Mouse (Mus musculus): ENCODE data around the gene Btbd9. TPM values are rescaled to one million over a fixed set of nuclear protein-coding genes. Genes with fewer than 3 reads are reported as not detected.

The Btbd9 gene
- total and polyA plus RNA-seq, 3 experiments, result 24.7 to 33.8 TPM; not detected in 1

DNA sequence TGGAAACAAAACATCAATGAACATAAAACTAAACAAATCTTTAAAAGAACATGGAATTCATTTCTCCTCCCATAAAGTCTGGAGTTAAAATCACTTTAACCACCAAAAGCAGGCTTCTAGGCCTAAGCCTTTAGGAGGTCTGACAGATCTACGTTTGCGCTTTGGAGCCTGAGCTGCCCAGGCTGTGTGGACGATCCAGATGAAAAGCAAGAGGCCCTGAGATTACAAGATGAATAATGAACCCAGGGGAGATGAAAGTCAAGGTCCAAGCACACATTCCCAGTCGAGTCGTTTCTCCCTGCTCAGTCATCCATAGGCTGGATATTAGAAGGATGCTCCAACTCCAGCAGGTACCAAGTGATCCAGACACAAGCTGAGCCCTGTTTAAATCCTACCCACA, 39.6 kb downstream of the Btbd9 start:
- Histone ChIP-seq H3K79me2 (ENCODE audit: control insufficient read depth, insufficient read depth, low read length, poor library complexity) (no peaks in the 10 kb centered on the region; the same call in 1 of the 2 replicates), H3K9me3 (replicated peaks; ENCODE audit: insufficient read depth, low read length) (no peaks in the 10 kb centered on the region), H3K36me3 (ENCODE audit: control insufficient read depth in 1 of 2, insufficient read depth in 2 of 2, low read length in 2 of 2) (no peaks in the 10 kb centered on the region), H3K27ac (ENCODE audit: control insufficient read depth, low read depth, low read length) (no peak overlapping the region), H3K27me3 (ENCODE audit: control insufficient read depth in 1 of 2, insufficient read depth in 2 of 2, low read length in 2 of 2) (no peaks in the 10 kb centered on the region), H3K4me3 (ENCODE audit: control insufficient read depth in 1 of 2, insufficient read depth in 1 of 2, low read depth in 2 of 2, low read length in 2 of 2) (no peak overlapping the region), H3K9ac (ENCODE audit: control insufficient read depth, low read depth, low read length, poor library complexity, severe bottlenecking) (no peak overlapping the region), H3K4me1 (ENCODE audit: control insufficient read depth in 1 of 2, insufficient read depth in 2 of 2, low read length in 2 of 2) (no peaks in the 10 kb centered on the region)
- DNase-seq (ENCODE audit: low read depth, low spot score), result no peak
- TF ChIP-seq ETS1 (IDR thresholded peaks at IDR 0.05; ENCODE audit: low read depth, low read length) (no peak), BHLHE40 (IDR thresholded peaks at IDR 0.05; ENCODE audit: borderline replicate concordance, low read depth, low read length) (no peak), UBTF (IDR thresholded peaks at IDR 0.05; ENCODE audit: borderline replicate concordance, insufficient read depth, low read depth, low read length) (no peak), HCFC1 (IDR thresholded peaks at IDR 0.05; ENCODE audit: low read depth, low read length) (no peak), ZMIZ1 (IDR thresholded peaks at IDR 0.05; ENCODE audit: low read depth, low read length) (no peak), NRF1 (IDR thresholded peaks at IDR 0.05; ENCODE audit: insufficient read depth, low read depth, low read length, poor library complexity, severe bottlenecking) (no peak), EP300 (IDR thresholded peaks at IDR 0.05; ENCODE audit: low read depth in 1 of 2, low read length in 2 of 2) (no peak), MYC (IDR thresholded peaks at IDR 0.05; ENCODE audit: low read depth, low read length) (no peak), POLR2AphosphoS2 (IDR thresholded peaks at IDR 0.05; ENCODE audit: low read length) (no peak), MAZ (IDR thresholded peaks at IDR 0.05; ENCODE audit: low read depth, low read length) (no peak), POLR2AphosphoS5 (IDR thresholded peaks at IDR 0.05; ENCODE audit: borderline replicate concordance, low read depth, low read length) (no peak), SMC3 (IDR thresholded peaks at IDR 0.05; ENCODE audit: low read depth, low read length) (no peak), TAL1 (IDR thresholded peaks at IDR 0.05; ENCODE audit: low read length) (no peak)

DNA sequence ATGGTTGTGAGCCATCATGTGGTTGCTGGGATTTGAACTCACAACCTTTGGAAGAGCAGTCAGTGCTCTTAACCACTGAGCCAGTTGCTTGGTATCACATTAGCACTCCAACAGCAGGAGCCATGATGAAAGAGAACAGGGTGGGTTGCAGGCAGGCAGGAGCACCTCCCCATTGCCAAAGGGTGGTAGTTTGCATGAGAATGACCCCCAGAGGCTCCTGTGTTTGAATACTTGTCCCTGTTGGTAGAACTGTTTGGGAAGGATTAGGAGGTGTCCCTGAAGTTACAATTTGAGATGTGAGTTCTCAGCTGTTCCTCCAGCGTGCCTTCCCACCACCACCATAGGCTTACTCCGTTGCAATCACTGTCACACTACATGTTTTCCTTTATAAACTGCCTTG, 43.2 kb downstream of the Btbd9 start:
- Histone ChIP-seq H3K79me2 (ENCODE audit: control insufficient read depth, insufficient read depth, low read length, poor library complexity) (no peaks in the 10 kb centered on the region), H3K4me1 (ENCODE audit: control insufficient read depth in 1 of 2, insufficient read depth in 2 of 2, low read length in 2 of 2) (no peaks in the 10 kb centered on the region), H3K36me3 (ENCODE audit: control insufficient read depth in 1 of 2, insufficient read depth in 2 of 2, low read length in 2 of 2) (no peaks in the 10 kb centered on the region), H3K27me3 (ENCODE audit: control insufficient read depth in 1 of 2, insufficient read depth in 2 of 2, low read length in 2 of 2) (no peaks in the 10 kb centered on the region), H3K4me3 (ENCODE audit: control insufficient read depth in 1 of 2, insufficient read depth in 1 of 2, low read depth in 2 of 2, low read length in 2 of 2) (no peak overlapping the region), H3K27ac (ENCODE audit: control insufficient read depth, low read depth, low read length) (no peak overlapping the region), H3K9ac (ENCODE audit: control insufficient read depth, low read depth, low read length, poor library complexity, severe bottlenecking) (no peak overlapping the region), H3K9me3 (replicated peaks; ENCODE audit: insufficient read depth, low read length) (no peaks in the 10 kb centered on the region)
- no peak for TF ChIP-seq CHD1 (IDR thresholded peaks at IDR 0.05; ENCODE audit: low read depth, low read length)
- TF ChIP-seq NRF1 (IDR thresholded peaks at IDR 0.05; ENCODE audit: insufficient read depth, low read depth, low read length, poor library complexity, severe bottlenecking), result no peak
- TF ChIP-seq TCF12 (IDR thresholded peaks at IDR 0.05; ENCODE audit: low read depth, low read length), result no peak
- no peak for TF ChIP-seq CTCF (IDR thresholded peaks at IDR 0.05 in 2 of 3, conservative IDR thresholded peaks at IDR 0.05 in 1 of 3; ENCODE audit: control insufficient read depth in 1 of 3, insufficient read depth in 1 of 3, low read depth in 2 of 3, low read length in 3 of 3, poor library complexity in 1 of 3, severe bottlenecking in 1 of 3)
- no peak for DNase-seq (ENCODE audit: low read depth, low spot score)

All from MEL (cell line).